Mouse (Mus musculus): ENCODE data around the gene Kcnk13. TPM values are rescaled to one million over a fixed set of nuclear protein-coding genes. Genes with fewer than 3 reads are reported as not detected.
A peak's percentile ranks its signal among the peaks of the same experiment; 100 is the strongest.

Gene Kcnk13
- 1 to 10 TPM; 2.0 to 2.5 TPM for total RNA-seq (2021)
- long read RNA-seq, experiment 1, transcript Kcnk13-201 (3 exons, 3,078 nt): major isoform, 5 of 9 reads
- long read RNA-seq, experiment 1, partial matches to known transcripts: 1 of 9 reads
- long read RNA-seq, experiment 1, other reads (novel, unspliced or antisense): 1 of 9 reads
- long read RNA-seq, experiment 2, partial matches to known transcripts: 0 of 4 reads
- long read RNA-seq, experiment 2, other reads (novel, unspliced or antisense): 0 of 4 reads

GRCm38 (mm10) chr12:99964301-99965202 is at the start of gene Kcnk13:
Gene Kcnk13, plus strand, starts transcription at chr12:99964499.
- peak; percentile 58 for DNase-seq

- no peak for DNase-seq
Measured at GRCm38 (mm10) chr12:99917800-99918427, 46.4 kb upstream of the Kcnk13 start.

GRCm38 (mm10) chr12:99919636-99920035 is 44.7 kb upstream of the Kcnk13 start:
- DNase-seq: no peak

- DNase-seq: no peak
Measured at GRCm38 (mm10) chr12:99921045-99921444, 43.3 kb upstream of the Kcnk13 start.

GRCm38 (mm10) chr12:99923131-99923606 is 41.1 kb upstream of the Kcnk13 start:
- DNase-seq: no peak

- no peak for DNase-seq
Measured at GRCm38 (mm10) chr12:99923703-99924102, 40.6 kb upstream of the Kcnk13 start.

- DNase-seq: no peak
Measured at GRCm38 (mm10) chr12:99928311-99928710, 36.0 kb upstream of the Kcnk13 start.

GRCm38 (mm10) chr12:99929160-99929559 is 35.1 kb upstream of the Kcnk13 start:
- DNase-seq: no peak

- DNase-seq: no peak
Measured at GRCm38 (mm10) chr12:99932245-99932644, 32.1 kb upstream of the Kcnk13 start.

GRCm38 (mm10) chr12:99933630-99934029 is 30.7 kb upstream of the Kcnk13 start:
- DNase-seq: no peak

GRCm38 (mm10) chr12:99935403-99935802 is 28.9 kb upstream of the Kcnk13 start:
- DNase-seq: no peak

GRCm38 (mm10) chr12:99938476-99938875 is 25.8 kb upstream of the Kcnk13 start:
- DNase-seq: no peak

- DNase-seq: no peak
Measured at GRCm38 (mm10) chr12:99939179-99939578, 25.1 kb upstream of the Kcnk13 start.

GRCm38 (mm10) chr12:99940704-99941103 is 23.6 kb upstream of the Kcnk13 start:
- no peak for DNase-seq

- no peak for DNase-seq
Measured at GRCm38 (mm10) chr12:99942441-99942840, 21.9 kb upstream of the Kcnk13 start.

GRCm38 (mm10) chr12:99952928-99953327 is 11.4 kb upstream of the Kcnk13 start:
- DNase-seq: peak; percentile 80

- DNase-seq: no peak
Measured at GRCm38 (mm10) chr12:99956411-99956810, 7.9 kb upstream of the Kcnk13 start.

- DNase-seq: no peak
Measured at GRCm38 (mm10) chr12:99958068-99959060, 5.9 kb upstream of the Kcnk13 start.

- no peak for DNase-seq
Measured at GRCm38 (mm10) chr12:99959291-99959690, 5.0 kb upstream of the Kcnk13 start.

- DNase-seq: no peak
Measured at GRCm38 (mm10) chr12:99959930-99960329, 4.4 kb upstream of the Kcnk13 start.

GRCm38 (mm10) chr12:99960675-99961074 is 3.6 kb upstream of the Kcnk13 start:
- DNase-seq: no peak

Data from gastrocnemius, postnatal 10 days (tissue).